Mouse (Mus musculus): ENCODE measurements around the gene Mphosph8. TPM values are rescaled to one million over a fixed set of nuclear protein-coding genes. Genes with fewer than 3 reads are reported as not detected.
A peak's percentile ranks its signal among the peaks of the same experiment; 100 is the strongest.

Mphosph8 gene
- polyA plus RNA-seq, 1 experiment from 2014 or later, result 42.4 TPM

DNA sequence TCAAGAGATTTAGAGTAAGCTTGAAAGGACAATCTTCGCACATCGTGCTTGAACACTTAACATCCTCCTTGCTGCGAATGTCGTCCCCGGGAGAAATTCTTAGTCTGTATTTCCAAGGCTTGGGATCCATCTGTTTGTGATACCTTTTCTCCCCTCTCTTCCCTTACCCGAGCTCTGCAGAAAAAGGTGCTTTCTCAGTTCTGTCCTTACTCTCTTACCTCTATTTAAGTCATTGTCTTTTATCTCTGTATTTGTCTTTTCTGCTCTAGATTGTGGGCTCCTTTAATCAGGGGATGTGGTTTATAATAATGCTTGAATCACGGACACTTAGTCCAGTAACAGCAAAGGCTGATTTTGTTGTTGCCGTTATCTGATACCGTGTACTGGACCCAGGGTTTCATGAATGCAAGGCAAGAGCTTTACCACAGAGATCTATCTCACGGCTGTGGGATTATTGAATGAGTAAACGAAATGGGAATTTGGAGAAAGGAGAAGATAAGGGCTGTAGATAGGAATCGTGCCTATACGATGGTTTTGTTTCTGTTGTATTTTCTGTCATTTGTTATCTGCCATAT lies 1.1 kb downstream of the Mphosph8 start:
- Histone ChIP-seq H3K4me1 (ENCODE audit: control insufficient read depth, insufficient read depth, low read length) (peaks cover 20% of the 10 kb centered on the region), H3K9me3 (replicated peaks; ENCODE audit: control insufficient read depth, low read length, poor library complexity, severe bottlenecking) (no peaks in the 10 kb centered on the region), H3K9ac (ENCODE audit: low read depth, low read length) (peak overlapping the region; percentile 71), H3K36me3 (ENCODE audit: control insufficient read depth, insufficient read depth, low read length) (peaks cover 11% of the 10 kb centered on the region), H3K4me3 (ENCODE audit: low read depth, low read length) (peak overlapping the region; percentile 57), H3K27ac (ENCODE audit: low read length) (peak overlapping the region; percentile 86), H3K27me3 (ENCODE audit: control insufficient read depth, insufficient read depth, low read depth, low read length) (no peaks in the 10 kb centered on the region), H3K4me2 (ENCODE audit: low read length) (peak overlapping the region; percentile 80)
- ATAC-seq, result no peak
- 7% methylated on average over 13 of the region's 13 CpGs for WGBS

DNA sequence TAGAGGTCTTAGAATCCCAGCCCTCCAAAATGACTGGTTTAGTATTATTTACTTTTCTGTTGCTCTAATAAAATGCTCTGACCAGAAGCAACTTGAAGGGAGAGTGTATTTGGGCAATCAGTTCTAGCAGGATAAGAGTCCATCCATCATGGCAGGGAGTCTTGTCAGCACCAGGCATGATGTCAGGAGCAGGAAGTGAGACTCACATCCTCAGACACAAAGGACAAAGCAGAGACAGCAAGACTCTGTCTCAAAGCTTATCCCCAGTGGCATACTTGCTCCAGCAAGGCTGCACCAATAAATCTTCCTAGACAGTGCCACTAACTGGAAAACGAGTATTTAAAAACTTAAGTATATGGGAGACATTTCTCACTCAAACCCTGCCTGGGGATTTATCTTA lies 17.4 kb downstream of the Mphosph8 start:
- Histone ChIP-seq H3K36me3 (ENCODE audit: control insufficient read depth, insufficient read depth, low read length) (peaks cover 33% of the 10 kb centered on the region), H3K27me3 (ENCODE audit: control insufficient read depth, insufficient read depth, low read depth, low read length) (no peaks in the 10 kb centered on the region), H3K4me2 (ENCODE audit: low read length) (no peak overlapping the region), H3K9ac (ENCODE audit: low read depth, low read length) (no peak overlapping the region), H3K4me3 (ENCODE audit: low read depth, low read length) (no peak overlapping the region), H3K9me3 (replicated peaks; ENCODE audit: control insufficient read depth, low read length, poor library complexity, severe bottlenecking) (no peaks in the 10 kb centered on the region), H3K4me1 (ENCODE audit: control insufficient read depth, insufficient read depth, low read length) (no peaks in the 10 kb centered on the region), H3K27ac (ENCODE audit: low read length) (no peak overlapping the region)
- WGBS, result 90% methylated on average over 1 of the region's 1 CpGs
- no peak for ATAC-seq

DNA sequence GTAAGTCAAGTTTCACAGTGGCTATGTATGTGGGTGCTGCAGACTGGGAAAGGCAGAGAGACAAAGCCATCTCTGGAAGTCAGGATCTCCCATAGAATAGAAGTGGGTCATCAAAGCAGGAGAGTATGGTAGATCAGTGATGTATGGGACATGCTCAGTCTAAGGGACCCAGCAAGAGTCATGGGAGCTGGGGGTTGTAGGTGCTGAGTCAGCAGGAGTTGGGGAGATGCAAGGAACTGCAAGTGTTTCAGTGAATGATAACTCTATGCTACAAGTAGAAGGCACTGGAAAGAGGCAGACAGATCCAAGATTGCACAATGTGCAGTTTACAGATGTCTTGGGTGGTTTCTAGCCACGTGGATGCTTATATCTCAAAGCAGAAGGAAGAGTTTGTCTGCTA lies 21.1 kb downstream of the Mphosph8 start:
- H3K4me2 ChIP-seq (ENCODE audit: low read length), result no peak overlapping the region
- no peak for ATAC-seq
- no peak overlapping the region for H3K4me3 ChIP-seq (ENCODE audit: low read depth, low read length)
- H3K27me3 ChIP-seq (ENCODE audit: control insufficient read depth, insufficient read depth, low read depth, low read length), result no peaks in the 10 kb centered on the region
- WGBS, result 88% methylated on average over 1 of the region's 1 CpGs
- H3K9ac ChIP-seq (ENCODE audit: low read depth, low read length), result no peak overlapping the region
- peaks cover 45% of the 10 kb centered on the region for H3K36me3 ChIP-seq (ENCODE audit: control insufficient read depth, insufficient read depth, low read length)
- no peaks in the 10 kb centered on the region for H3K9me3 ChIP-seq (replicated peaks; ENCODE audit: control insufficient read depth, low read length, poor library complexity, severe bottlenecking)
- H3K27ac ChIP-seq (ENCODE audit: low read length), result no peak overlapping the region
- H3K4me1 ChIP-seq (ENCODE audit: control insufficient read depth, insufficient read depth, low read length), result no peaks in the 10 kb centered on the region

DNA sequence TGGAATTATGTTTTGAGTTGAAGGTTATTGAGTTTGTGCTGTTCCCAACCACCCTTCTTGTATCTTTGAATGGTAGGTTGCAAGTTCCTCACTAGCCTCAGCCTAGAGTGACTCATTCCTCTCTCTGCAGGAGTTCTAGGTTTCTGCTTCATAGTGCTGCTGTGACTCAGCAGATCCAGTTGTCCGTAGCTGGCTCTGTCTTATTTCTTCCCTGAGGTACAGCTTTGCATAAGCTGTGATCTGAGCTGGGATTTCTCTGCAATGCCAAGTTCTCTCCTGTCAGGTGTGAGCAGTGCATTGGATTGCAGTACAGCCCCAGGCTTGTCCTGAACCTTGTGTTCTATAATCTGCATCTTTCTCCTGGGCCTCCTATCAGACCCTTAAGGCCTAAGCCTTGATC lies 21.7 kb downstream of the Mphosph8 start:
- Histone ChIP-seq H3K4me3 (ENCODE audit: low read depth, low read length) (no peak overlapping the region), H3K36me3 (ENCODE audit: control insufficient read depth, insufficient read depth, low read length) (peaks cover 45% of the 10 kb centered on the region), H3K27ac (ENCODE audit: low read length) (no peak overlapping the region), H3K4me1 (ENCODE audit: control insufficient read depth, insufficient read depth, low read length) (no peaks in the 10 kb centered on the region), H3K4me2 (ENCODE audit: low read length) (no peak overlapping the region), H3K27me3 (ENCODE audit: control insufficient read depth, insufficient read depth, low read depth, low read length) (no peaks in the 10 kb centered on the region), H3K9ac (ENCODE audit: low read depth, low read length) (no peak overlapping the region), H3K9me3 (replicated peaks; ENCODE audit: control insufficient read depth, low read length, poor library complexity, severe bottlenecking) (no peaks in the 10 kb centered on the region)
- WGBS, result 85% methylated on average over 1 of the region's 1 CpGs
- no peak for ATAC-seq

DNA sequence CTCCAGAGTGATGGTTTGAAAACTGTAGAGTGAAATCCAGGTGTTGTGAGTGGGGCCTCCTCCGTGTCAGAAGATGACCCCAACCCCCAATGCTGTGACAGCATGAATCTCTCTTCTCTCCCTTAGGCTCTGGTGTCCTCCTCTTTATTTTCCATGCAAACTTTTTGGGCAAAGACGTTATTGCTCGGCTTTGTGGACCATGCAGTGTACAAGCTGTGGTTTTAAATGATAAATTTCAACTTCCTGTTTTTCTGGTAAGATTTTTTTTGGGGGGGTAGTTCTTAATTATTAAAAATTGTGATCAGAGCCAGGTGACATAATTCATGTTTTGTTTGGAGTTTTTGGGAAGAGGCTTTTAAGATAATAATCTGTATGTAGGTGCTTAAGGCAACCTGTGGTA lies 27.4 kb downstream of the Mphosph8 start:
- no peak overlapping the region for H3K9ac ChIP-seq (ENCODE audit: low read depth, low read length)
- peaks cover 37% of the 10 kb centered on the region for H3K36me3 ChIP-seq (ENCODE audit: control insufficient read depth, insufficient read depth, low read length)
- no peak overlapping the region for H3K4me3 ChIP-seq (ENCODE audit: low read depth, low read length)
- no peaks in the 10 kb centered on the region for H3K27me3 ChIP-seq (ENCODE audit: control insufficient read depth, insufficient read depth, low read depth, low read length)
- no peak overlapping the region for H3K27ac ChIP-seq (ENCODE audit: low read length)
- no peak overlapping the region for H3K4me2 ChIP-seq (ENCODE audit: low read length)
- 85% methylated on average over 3 of the region's 3 CpGs for WGBS
- no peaks in the 10 kb centered on the region for H3K9me3 ChIP-seq (replicated peaks; ENCODE audit: control insufficient read depth, low read length, poor library complexity, severe bottlenecking)
- ATAC-seq, result no peak
- H3K4me1 ChIP-seq (ENCODE audit: control insufficient read depth, insufficient read depth, low read length), result no peaks in the 10 kb centered on the region

DNA sequence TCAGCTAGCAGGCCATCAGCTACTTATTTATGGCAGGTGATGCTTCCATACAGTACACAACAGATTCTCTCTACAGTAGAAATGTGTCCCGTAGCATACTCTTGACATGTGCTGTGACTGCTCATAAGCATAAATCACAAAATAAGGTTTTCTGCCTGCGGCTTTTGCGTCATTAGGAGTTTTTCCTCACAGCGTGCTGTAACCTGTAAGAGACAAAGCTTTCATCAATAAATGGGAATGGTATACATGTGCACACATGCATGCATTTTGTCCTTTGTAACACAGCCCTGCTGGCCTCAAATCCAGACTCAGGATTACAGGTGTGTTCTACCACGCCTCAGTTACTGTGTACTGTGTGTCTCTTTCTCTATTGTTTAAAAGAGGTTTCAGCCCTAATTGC lies 29.8 kb downstream of the Mphosph8 start:
- no peak overlapping the region for H3K4me2 ChIP-seq (ENCODE audit: low read length)
- no peak overlapping the region for H3K27ac ChIP-seq (ENCODE audit: low read length)
- WGBS, result 92% methylated on average over 5 of the region's 5 CpGs
- no peaks in the 10 kb centered on the region for H3K9me3 ChIP-seq (replicated peaks; ENCODE audit: control insufficient read depth, low read length, poor library complexity, severe bottlenecking)
- H3K27me3 ChIP-seq (ENCODE audit: control insufficient read depth, insufficient read depth, low read depth, low read length), result no peaks in the 10 kb centered on the region
- H3K9ac ChIP-seq (ENCODE audit: low read depth, low read length), result no peak overlapping the region
- no peaks in the 10 kb centered on the region for H3K4me1 ChIP-seq (ENCODE audit: control insufficient read depth, insufficient read depth, low read length)
- H3K4me3 ChIP-seq (ENCODE audit: low read depth, low read length), result no peak overlapping the region
- ATAC-seq, result no peak
- peaks cover 22% of the 10 kb centered on the region for H3K36me3 ChIP-seq (ENCODE audit: control insufficient read depth, insufficient read depth, low read length)

DNA sequence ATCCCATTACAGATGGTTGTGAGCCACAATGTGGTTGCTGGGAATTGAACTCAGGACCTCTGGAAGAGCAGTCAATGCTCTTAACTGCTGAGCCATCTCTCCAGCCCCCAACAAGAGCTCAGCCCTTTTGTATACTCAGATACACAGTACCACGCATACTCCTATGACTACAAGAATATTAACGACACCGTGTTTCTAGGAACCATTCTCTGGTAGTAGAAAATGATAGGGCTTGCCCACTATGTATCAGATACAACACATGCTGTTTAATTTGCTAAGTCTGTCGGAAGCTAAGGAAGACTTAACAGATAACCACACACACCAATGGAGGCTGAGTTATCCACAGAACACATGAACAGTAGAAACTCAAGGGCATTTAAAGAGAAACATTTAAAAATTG lies 34.6 kb downstream of the Mphosph8 start:
- no peaks in the 10 kb centered on the region for H3K4me1 ChIP-seq (ENCODE audit: control insufficient read depth, insufficient read depth, low read length)
- 97% methylated on average over 4 of the region's 4 CpGs for WGBS
- no peak for ATAC-seq

DNA sequence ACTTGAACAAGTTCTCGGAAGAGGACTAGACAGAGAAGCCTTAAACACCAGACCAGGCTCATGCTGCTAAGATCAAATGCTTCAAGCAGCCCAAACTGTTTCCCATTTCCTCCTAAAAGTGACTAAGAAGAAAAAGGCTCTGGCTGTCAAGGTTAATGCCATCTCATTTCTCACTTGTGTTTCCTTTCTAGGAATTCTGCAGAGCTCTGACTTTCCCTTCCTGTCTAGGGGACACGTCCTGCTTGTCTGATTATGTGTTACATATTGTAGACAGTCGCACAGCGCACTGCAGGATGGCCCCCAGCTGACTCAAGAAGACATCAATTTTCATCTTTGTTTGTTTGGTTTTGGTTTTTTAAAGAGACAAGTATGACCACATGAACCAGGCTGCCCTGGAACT lies 37.6 kb downstream of the Mphosph8 start:
- Histone ChIP-seq H3K4me2 (ENCODE audit: low read length) (no peak overlapping the region), H3K9ac (ENCODE audit: low read depth, low read length) (no peak overlapping the region), H3K4me1 (ENCODE audit: control insufficient read depth, insufficient read depth, low read length) (no peaks in the 10 kb centered on the region), H3K9me3 (replicated peaks; ENCODE audit: control insufficient read depth, low read length, poor library complexity, severe bottlenecking) (no peaks in the 10 kb centered on the region), H3K4me3 (ENCODE audit: low read depth, low read length) (no peak overlapping the region), H3K27ac (ENCODE audit: low read length) (no peak overlapping the region), H3K36me3 (ENCODE audit: control insufficient read depth, insufficient read depth, low read length) (no peaks in the 10 kb centered on the region), H3K27me3 (ENCODE audit: control insufficient read depth, insufficient read depth, low read depth, low read length) (no peaks in the 10 kb centered on the region)
- ATAC-seq, result no peak
- WGBS, result 78% methylated on average over 4 of the region's 4 CpGs

More for the DNA sequence above, 34.6 kb downstream of the Mphosph8 start:
- no peak overlapping the region for H3K4me2 ChIP-seq (ENCODE audit: low read length)
- H3K4me3 ChIP-seq (ENCODE audit: low read depth, low read length), result no peak overlapping the region
- peaks cover 7% of the 10 kb centered on the region for H3K36me3 ChIP-seq (ENCODE audit: control insufficient read depth, insufficient read depth, low read length)
- H3K27ac ChIP-seq (ENCODE audit: low read length), result no peak overlapping the region
- no peak overlapping the region for H3K9ac ChIP-seq (ENCODE audit: low read depth, low read length)
- no peaks in the 10 kb centered on the region for H3K27me3 ChIP-seq (ENCODE audit: control insufficient read depth, insufficient read depth, low read depth, low read length)
- H3K9me3 ChIP-seq (replicated peaks; ENCODE audit: control insufficient read depth, low read length, poor library complexity, severe bottlenecking), result no peaks in the 10 kb centered on the region

DNA sequence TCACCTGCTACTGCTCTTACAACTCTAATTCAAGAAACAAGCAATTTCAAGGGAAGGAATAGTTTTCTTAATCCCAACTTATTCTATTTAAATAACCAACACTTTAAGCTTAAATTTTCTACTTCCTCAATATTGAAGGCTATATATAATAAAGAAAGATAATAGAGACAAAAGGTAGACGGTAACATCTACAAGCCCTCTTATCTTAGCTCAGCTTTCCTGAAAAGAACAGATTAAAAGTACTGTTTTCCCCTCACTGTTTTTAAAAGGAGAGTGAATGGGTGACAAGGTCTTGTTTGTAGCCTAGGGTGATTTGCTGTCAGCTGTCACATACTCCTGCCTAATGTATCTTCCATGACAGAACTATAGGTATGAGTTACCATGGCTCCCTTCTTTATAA lies 58.4 kb downstream of the Mphosph8 start:
- 81% methylated on average over 1 of the region's 1 CpGs for WGBS
- peaks cover 3% of the 10 kb centered on the region for H3K36me3 ChIP-seq (ENCODE audit: control insufficient read depth, insufficient read depth, low read length)
- H3K27ac ChIP-seq (ENCODE audit: low read length), result no peak overlapping the region
- no peak overlapping the region for H3K4me2 ChIP-seq (ENCODE audit: low read length)
- H3K27me3 ChIP-seq (ENCODE audit: control insufficient read depth, insufficient read depth, low read depth, low read length), result no peaks in the 10 kb centered on the region
- no peak for ATAC-seq
- no peaks in the 10 kb centered on the region for H3K4me1 ChIP-seq (ENCODE audit: control insufficient read depth, insufficient read depth, low read length)
- H3K9me3 ChIP-seq (replicated peaks; ENCODE audit: control insufficient read depth, low read length, poor library complexity, severe bottlenecking), result no peaks in the 10 kb centered on the region
- H3K9ac ChIP-seq (ENCODE audit: low read depth, low read length), result no peak overlapping the region
- no peak overlapping the region for H3K4me3 ChIP-seq (ENCODE audit: low read depth, low read length)
